Mouse (Mus musculus) T-helper 1 cell (primary cell): ENCODE data around the gene Gm6096.

Experiments used
- in situ Hi-C: fragments of 300-600 bp; cut with MboI, MseI; formaldehyde crosslinking; loops from one replicate; pipeline ENCODE4 v1.15.1; 2025; ENCODE audit warnings: high pct_unique_total_duplicates

Gm6096 gene

GRCm38 (mm10) chr7:34234610-34235561, 16.0 kb upstream of the Gm6096 start:
- in situ Hi-C loops, result no loop called here

- in situ Hi-C loops, result no loop called here
Measured at GRCm38 (mm10) chr7:34235602-34236001, 15.2 kb upstream of the Gm6096 start.

GRCm38 (mm10) chr7:34238086-34238485, 12.8 kb upstream of the Gm6096 start:
- in situ Hi-C loops, result no loop called here

GRCm38 (mm10) chr7:34242176-34242575, 8.7 kb upstream of the Gm6096 start:
- in situ Hi-C loops, result no loop called here

- in situ Hi-C loops, result no loop called here
Measured at GRCm38 (mm10) chr7:34246870-34247499, 3.9 kb upstream of the Gm6096 start.

GRCm38 (mm10) chr7:34252030-34252429, 1.2 kb downstream of the Gm6096 start:
- in situ Hi-C loops, result loop anchor here (5.0 to 10.0 kb wide), 2 partner anchors 90 to 423 kb away; no protein-coding TSS in a partner anchor

GRCm38 (mm10) chr7:34255137-34255536, 4.3 kb downstream of the Gm6096 start:
- in situ Hi-C loops, result loop anchor here (10.0 kb wide), 1 partner anchor 420 kb away; no protein-coding TSS in a partner anchor

GRCm38 (mm10) chr7:34255916-34256315, 5.1 kb downstream of the Gm6096 start:
- in situ Hi-C loops, result loop anchor here (10.0 kb wide), 1 partner anchor 419 kb away; no protein-coding TSS in a partner anchor

GRCm38 (mm10) chr7:34257279-34257678, 6.4 kb downstream of the Gm6096 start:
- in situ Hi-C loops, result loop anchor here (10.0 kb wide), 1 partner anchor 418 kb away; no protein-coding TSS in a partner anchor

GRCm38 (mm10) chr7:34258407-34258806, 7.6 kb downstream of the Gm6096 start:
- in situ Hi-C loops, result loop anchor here (10.0 kb wide), 1 partner anchor 416 kb away; no protein-coding TSS in a partner anchor

GRCm38 (mm10) chr7:34263437-34263836, 12.6 kb downstream of the Gm6096 start:
- in situ Hi-C loops, result no loop called here

- in situ Hi-C loops, result no loop called here
Measured at GRCm38 (mm10) chr7:34265876-34266346, 15.1 kb downstream of the Gm6096 start.

GRCm38 (mm10) chr7:34266421-34266820, 15.6 kb downstream of the Gm6096 start:
- in situ Hi-C loops, result no loop called here

GRCm38 (mm10) chr7:34268463-34268862, 17.6 kb downstream of the Gm6096 start:
- in situ Hi-C loops, result no loop called here

GRCm38 (mm10) chr7:34272465-34272864, 21.6 kb downstream of the Gm6096 start:
- in situ Hi-C loops, result no loop called here

GRCm38 (mm10) chr7:34276066-34276465, 25.2 kb downstream of the Gm6096 start:
- in situ Hi-C loops, result no loop called here

GRCm38 (mm10) chr7:34277656-34278055, 26.8 kb downstream of the Gm6096 start:
- in situ Hi-C loops, result no loop called here

GRCm38 (mm10) chr7:34290450-34291151, 39.8 kb downstream of the Gm6096 start:
- in situ Hi-C loops, result no loop called here

GRCm38 (mm10) chr7:34291265-34291664, 40.4 kb downstream of the Gm6096 start:
- in situ Hi-C loops, result no loop called here

- in situ Hi-C loops, result no loop called here
Measured at GRCm38 (mm10) chr7:34292633-34293032, 41.8 kb downstream of the Gm6096 start.

- in situ Hi-C loops, result no loop called here
Measured at GRCm38 (mm10) chr7:34296124-34296523, 45.3 kb downstream of the Gm6096 start.

- in situ Hi-C loops, result no loop called here
Measured at GRCm38 (mm10) chr7:34298818-34299217, 48.0 kb downstream of the Gm6096 start.
